Mouse (Mus musculus): ENCODE data around the gene Ndufaf2.

GRCm38 (mm10) chr13:107961501-107961900, 196.9 kb downstream of the Ndufaf2 start:
- TF ChIP-seq CTCF (IDR thresholded peaks at IDR 0.05; ENCODE audit: low read depth, low read length) (no peak), GATA2 (IDR thresholded peaks at IDR 0.05; ENCODE audit: borderline replicate concordance, low read depth, low read length) (no peak), TAL1 (conservative IDR thresholded peaks at IDR 0.05; ENCODE audit: low read depth, low read length) (no peak), GATA1 (IDR thresholded peaks at IDR 0.05; ENCODE audit: borderline replicate concordance, low read length) (no peak), POLR2AphosphoS5 (IDR thresholded peaks at IDR 0.05; ENCODE audit: insufficient replicate concordance, low read depth, low read length) (no peak)
